Mouse (Mus musculus) common myeloid progenitor, adult 5-6 weeks (primary cell): ENCODE data around the gene Scn5a. TPM values are rescaled to one million over a fixed set of nuclear protein-coding genes. Genes with fewer than 3 reads are reported as not detected.

Experiments
- ATAC-seq: replicated peaks from 2 replicates; pipeline ENCODE4 v1.8.0; 2016; ENCODE audit warnings: low read depth, mild to moderate bottlenecking, moderate TSS enrichment, inconsistent platforms; ENCODE audit not compliant: poor library complexity, severe bottlenecking
- total RNA-seq: library from RNA; stranded (forward); fragments of 200-1000, 187-1606 nt; gene quantifications from 2 replicates; pipeline ENCODE4 v1.2.3, GENCODE M21; 2017

Gene Scn5a
- total RNA-seq, 1 experiment from 2014 or later: not detected

GRCm38 (mm10) chr9:119567800-119568199, 11.0 kb downstream of the Scn5a start:
- no peak for ATAC-seq

GRCm38 (mm10) chr9:119566214-119566613, 12.6 kb downstream of the Scn5a start:
- ATAC-seq: no peak

GRCm38 (mm10) chr9:119564803-119565202, 14.0 kb downstream of the Scn5a start:
- ATAC-seq: no peak

GRCm38 (mm10) chr9:119563617-119564016, 15.2 kb downstream of the Scn5a start:
- ATAC-seq: peak; percentile 33; the same call in 1 of the 2 replicates

GRCm38 (mm10) chr9:119562256-119562655, 16.6 kb downstream of the Scn5a start:
- ATAC-seq: no peak

GRCm38 (mm10) chr9:119561746-119562145, 17.1 kb downstream of the Scn5a start:
- ATAC-seq: no peak

- no peak for ATAC-seq
Measured at GRCm38 (mm10) chr9:119559537-119560276, 19.1 kb downstream of the Scn5a start.

GRCm38 (mm10) chr9:119558119-119558854, 20.5 kb downstream of the Scn5a start:
- ATAC-seq: peak; percentile 51; the same call in 1 of the 2 replicates

GRCm38 (mm10) chr9:119556043-119556442, 22.8 kb downstream of the Scn5a start:
- ATAC-seq: no peak

GRCm38 (mm10) chr9:119547528-119547927, 31.3 kb downstream of the Scn5a start:
- ATAC-seq: no peak

GRCm38 (mm10) chr9:119547128-119547527, 31.7 kb downstream of the Scn5a start:
- ATAC-seq: no peak

- ATAC-seq: no peak
Measured at GRCm38 (mm10) chr9:119540726-119541125, 38.1 kb downstream of the Scn5a start.

- ATAC-seq: no peak
Measured at GRCm38 (mm10) chr9:119537823-119538222, 41.0 kb downstream of the Scn5a start.

GRCm38 (mm10) chr9:119531684-119532417, 47.0 kb downstream of the Scn5a start:
- ATAC-seq: no peak

- no peak for ATAC-seq
Measured at GRCm38 (mm10) chr9:119524511-119524910, 54.3 kb downstream of the Scn5a start.

GRCm38 (mm10) chr9:119523301-119523700, 55.5 kb downstream of the Scn5a start:
- no peak for ATAC-seq

- no peak for ATAC-seq
Measured at GRCm38 (mm10) chr9:119519116-119519515, 59.7 kb downstream of the Scn5a start.

GRCm38 (mm10) chr9:119518177-119518576, 60.6 kb downstream of the Scn5a start:
- ATAC-seq: no peak

- ATAC-seq: no peak
Measured at GRCm38 (mm10) chr9:119517467-119517866, 61.3 kb downstream of the Scn5a start.

- no peak for ATAC-seq
Measured at GRCm38 (mm10) chr9:119516815-119517214, 62.0 kb downstream of the Scn5a start.

GRCm38 (mm10) chr9:119515454-119515853, 63.4 kb downstream of the Scn5a start:
- no peak for ATAC-seq
